Mouse (Mus musculus) testis, adult 2 months (tissue): ENCODE results near the gene Pou2f2.

ENCODE experiments used
- CTCF ChIP-seq: fragments of 200-500 bp; IDR thresholded peaks from 2 replicates; pipeline ENCODE4 v1.5.1; 2012; ENCODE audit warnings: low read depth, mild to moderate bottlenecking, inconsistent platforms, low read length, moderate library complexity; ENCODE audit not compliant: control insufficient read depth, insufficient read depth, insufficient replicate concordance
- POLR2A ChIP-seq: fragments of 200-500 bp; IDR thresholded peaks from 2 replicates; pipeline ENCODE4 v1.6.1; 2012; ENCODE audit warnings: low read depth, mild to moderate bottlenecking, inconsistent platforms, low read length, moderate library complexity; ENCODE audit not compliant: control insufficient read depth

DNA sequence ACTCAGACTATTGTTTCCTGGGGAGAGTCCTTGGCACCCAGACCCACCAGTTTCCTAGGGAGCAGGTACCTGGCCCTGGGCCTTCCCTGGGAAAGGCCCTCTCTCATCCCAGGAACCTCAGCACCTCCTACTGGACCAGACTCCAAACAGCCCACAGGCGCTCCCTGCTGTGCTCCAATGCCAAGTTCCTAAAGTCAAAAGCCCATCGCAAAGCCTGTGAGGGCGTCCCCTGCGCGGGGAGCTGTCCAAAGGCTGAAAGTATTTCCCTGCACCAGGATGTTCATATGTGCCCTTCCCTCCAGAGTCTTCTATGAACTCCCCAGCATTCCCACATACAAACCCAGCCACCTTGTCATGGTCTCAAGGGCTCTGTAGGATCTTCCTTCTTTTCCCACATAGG is 37.8 kb downstream of the Pou2f2 start:
- TF ChIP-seq CTCF: no peak
- TF ChIP-seq POLR2A: no peak
